Mouse (Mus musculus) gastrocnemius, postnatal 4 days (tissue): ENCODE measurements around the gene Msl1. TPM values are rescaled to one million over a fixed set of nuclear protein-coding genes. Genes with fewer than 3 reads are reported as not detected.
"Not testable (repeated sequence)": the region's sequence is repeated elsewhere in the genome, so short reads cannot be mapped to it uniquely, and the experiment has no call there.

Experiments used
- DNase-seq, 2 experiments: peaks; one replicate each; pipeline ENCODE4 v3.0.0; 2021 to 2022; ENCODE audit warnings: low spot score in 2 of 2, mixed read lengths in 2 of 2
- total RNA-seq, 2 experiments: library from RNA; stranded (reverse); gene quantifications; 2 replicates each; pipeline ENCODE4 v1.2.3; 2021

The Msl1 gene
- total RNA-seq, 2 experiments from 2014 or later, result 79.3 to 83.9 TPM

DNA sequence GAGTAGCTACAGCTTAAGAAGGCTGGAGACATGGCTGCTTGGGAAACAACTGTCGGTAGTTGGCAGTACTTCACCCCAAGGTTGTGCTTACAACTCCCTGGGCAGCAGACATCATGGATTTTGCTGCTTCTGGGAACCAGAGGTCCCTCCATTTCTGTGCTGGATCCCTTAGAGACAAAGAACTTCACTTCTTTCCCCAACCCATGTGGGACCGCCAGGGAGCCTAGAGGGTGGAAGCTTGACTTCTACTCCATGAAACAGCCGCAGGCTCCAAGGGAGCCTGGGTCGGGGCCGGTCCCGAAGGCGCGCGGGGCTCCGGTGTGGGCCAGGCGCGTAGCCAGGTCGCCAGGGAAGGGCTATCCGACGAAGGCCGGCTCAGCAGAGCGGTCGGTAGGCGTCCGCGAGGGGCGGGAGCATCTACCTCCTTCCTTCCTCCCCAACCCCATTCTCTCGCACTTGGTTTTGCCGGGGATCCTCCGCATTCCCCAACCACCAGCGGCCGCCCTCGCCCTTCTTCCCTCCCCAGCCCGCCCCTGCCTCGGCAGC is 774 bp upstream of the Msl1 start:
- DNase-seq, result peak; percentile 61 to 82

- peak; percentile 41 to 66 for DNase-seq
Measured at GRCm38 (mm10) chr11:98795714-98796514, 598 bp downstream of the Msl1 start.

- peak; percentile 45 to 76 for DNase-seq
Measured at GRCm38 (mm10) chr11:98796515-98797216, 1.4 kb downstream of the Msl1 start.

- peak in 1 of 2 experiments; percentile 15 for DNase-seq
Measured at GRCm38 (mm10) chr11:98797306-98797705, 2.0 kb downstream of the Msl1 start.

GRCm38 (mm10) chr11:98797909-98798308 is 2.6 kb downstream of the Msl1 start:
- no peak for DNase-seq

GRCm38 (mm10) chr11:98804605-98805004 is 9.3 kb downstream of the Msl1 start, which contains the start of gene Casc3:
TSS of gene Casc3 (plus strand) at chr11:98804905.
- no peak for DNase-seq

DNA sequence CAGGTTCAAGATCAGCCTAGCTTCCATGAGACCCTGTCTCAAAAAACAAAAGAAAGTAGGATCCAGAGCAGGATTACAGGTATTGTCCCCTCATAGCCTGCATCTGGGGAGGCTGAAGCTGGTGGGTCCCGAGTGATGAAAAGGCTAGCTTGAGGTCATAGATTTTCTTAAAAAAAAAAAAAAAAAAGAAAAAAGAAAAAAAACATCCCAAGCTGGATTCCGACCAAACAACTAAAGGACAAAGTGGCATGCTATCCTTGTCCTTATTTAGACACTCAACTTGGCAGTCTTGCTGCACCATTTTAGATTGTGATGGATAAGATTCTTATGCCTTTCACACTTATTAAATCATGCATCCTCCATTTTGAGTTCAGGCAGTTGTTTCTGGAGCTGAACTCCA is 13.1 kb downstream of the Msl1 start:
- DNase-seq, result no peak

GRCm38 (mm10) chr11:98809457-98810290 is 14.4 kb downstream of the Msl1 start:
- peak; percentile 96 to 98 for DNase-seq

DNA sequence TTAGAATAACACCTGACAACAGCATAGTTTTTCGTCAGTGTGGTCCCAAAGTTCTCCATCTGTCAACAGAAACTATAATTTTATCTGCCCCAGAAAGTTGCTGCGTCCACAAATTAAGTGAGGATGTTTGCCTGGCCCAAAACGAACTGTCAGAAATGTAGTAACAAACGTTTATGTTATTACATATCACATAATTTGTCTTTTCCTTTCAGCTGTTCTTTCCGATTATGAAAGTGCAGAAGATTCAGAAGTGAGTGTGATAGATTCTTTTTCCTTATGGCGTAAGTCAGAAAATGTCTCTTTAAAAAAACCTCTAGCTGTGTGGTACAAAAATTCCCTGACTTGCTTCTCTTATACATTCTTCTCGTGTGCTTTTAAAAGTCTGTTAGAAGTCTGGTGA is 15.4 kb downstream of the Msl1 start:
- no peak for DNase-seq

DNA sequence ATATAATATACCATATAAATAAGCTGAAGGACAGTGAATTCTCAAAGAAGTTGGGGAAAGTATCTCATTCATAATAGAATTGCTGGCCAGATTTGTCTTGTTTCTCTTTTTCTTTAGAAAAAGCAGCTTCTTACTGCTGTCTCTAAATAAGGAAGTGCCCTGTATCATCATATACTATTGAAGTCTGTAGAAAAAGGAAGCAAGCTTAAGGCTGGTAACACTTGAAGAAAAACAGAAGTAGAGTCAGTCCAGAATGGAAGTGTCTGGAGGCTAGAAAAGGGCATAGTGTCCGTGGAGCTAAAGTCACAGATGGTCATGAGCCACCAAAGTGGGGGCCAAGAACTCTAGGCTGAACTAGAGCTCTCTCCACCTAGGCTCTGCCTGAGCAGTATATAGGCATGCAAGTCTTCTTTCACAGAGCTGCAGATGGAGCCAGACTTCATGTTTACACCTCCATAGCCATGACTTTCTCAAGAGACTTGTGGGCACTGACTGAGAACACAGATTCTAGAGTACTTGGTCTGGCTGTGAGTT is 21.5 kb downstream of the Msl1 start:
- DNase-seq, result no peak

- DNase-seq, result no peak
Measured at GRCm38 (mm10) chr11:98820968-98821367, 25.7 kb downstream of the Msl1 start.

GRCm38 (mm10) chr11:98826071-98826470 is 30.8 kb downstream of the Msl1 start:
- DNase-seq, result not testable (repeated sequence)

DNA sequence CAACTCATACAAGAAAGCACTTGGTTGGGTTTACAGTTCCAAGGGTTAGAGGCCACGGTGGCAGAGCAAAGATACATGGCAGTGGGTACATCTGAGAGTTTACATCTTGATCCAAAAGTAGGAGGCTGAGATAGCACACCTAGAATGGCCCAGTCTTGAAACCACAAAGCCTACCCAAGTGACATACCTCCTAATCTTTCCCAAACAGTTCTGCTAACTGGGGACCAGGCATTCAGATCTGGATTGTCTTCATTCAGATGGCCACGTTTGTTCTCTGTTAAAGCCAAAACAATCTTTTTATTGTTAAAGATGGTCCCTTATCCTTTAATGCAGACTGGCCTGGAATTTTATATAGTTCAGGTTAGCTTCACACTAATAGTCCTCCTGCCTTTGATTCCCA is 32.6 kb downstream of the Msl1 start:
- DNase-seq, result no peak

DNA sequence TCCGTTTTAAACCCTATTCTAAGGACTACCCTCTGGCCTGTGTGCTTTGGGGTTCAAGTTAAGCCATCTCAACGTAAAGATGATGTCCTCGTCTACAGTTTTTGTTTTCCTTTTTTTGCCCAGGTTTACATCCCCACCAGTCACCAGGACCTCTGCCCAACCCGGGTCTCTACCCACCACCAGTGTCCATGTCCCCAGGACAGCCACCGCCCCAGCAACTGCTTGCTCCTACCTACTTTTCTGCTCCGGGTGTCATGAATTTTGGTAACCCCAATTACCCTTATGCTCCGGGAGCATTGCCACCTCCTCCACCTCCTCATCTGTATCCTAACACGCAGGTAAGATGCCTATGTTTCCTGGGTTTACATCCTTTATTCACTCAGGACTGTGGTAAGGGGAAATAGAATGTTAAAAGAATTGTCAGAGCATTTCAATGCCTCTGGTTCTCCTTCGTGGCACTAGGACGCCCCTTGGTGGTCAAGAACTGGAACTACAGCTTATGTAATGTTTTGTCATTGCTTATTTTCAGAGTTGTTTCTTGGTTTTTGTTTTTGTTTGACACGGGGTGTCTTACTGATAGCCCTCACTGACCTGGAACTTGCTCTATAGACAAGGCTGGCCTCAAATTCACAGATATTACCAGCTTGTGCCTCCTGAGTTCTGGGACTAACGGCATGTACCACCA is 33.9 kb downstream of the Msl1 start:
- DNase-seq, result no peak

- DNase-seq, result no peak
Measured at GRCm38 (mm10) chr11:98829875-98830274, 34.6 kb downstream of the Msl1 start.

GRCm38 (mm10) chr11:98835296-98835695 is 40.0 kb downstream of the Msl1 start:
- DNase-seq, result no peak

DNA sequence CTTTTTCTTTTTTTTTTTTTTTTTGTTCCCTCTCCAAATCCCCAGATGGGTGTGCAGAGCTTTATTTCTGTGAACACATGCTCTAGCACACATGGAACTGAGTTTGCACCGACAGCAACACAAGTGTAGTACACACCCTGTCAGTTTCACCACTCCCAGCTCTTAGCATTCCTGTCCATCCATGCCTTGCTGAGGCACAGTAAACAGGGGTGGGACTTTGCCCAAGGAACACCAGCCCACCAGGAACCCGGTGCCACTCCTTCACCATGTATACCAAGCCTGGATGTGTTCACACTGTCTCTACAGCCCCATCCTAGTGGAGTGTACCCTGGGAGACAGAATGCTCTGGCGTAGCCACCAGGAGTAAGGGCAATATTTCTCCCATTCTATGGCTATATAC is 40.4 kb downstream of the Msl1 start:
- no peak for DNase-seq

GRCm38 (mm10) chr11:98836128-98836527 is 40.8 kb downstream of the Msl1 start:
- DNase-seq, result no peak

- DNase-seq, result peak; percentile 78 to 80
Measured at GRCm38 (mm10) chr11:98836651-98837141, 41.4 kb downstream of the Msl1 start, which contains the start of gene Rapgefl1. TSS of gene Rapgefl1 (plus strand) at chr11:98836785.

DNA sequence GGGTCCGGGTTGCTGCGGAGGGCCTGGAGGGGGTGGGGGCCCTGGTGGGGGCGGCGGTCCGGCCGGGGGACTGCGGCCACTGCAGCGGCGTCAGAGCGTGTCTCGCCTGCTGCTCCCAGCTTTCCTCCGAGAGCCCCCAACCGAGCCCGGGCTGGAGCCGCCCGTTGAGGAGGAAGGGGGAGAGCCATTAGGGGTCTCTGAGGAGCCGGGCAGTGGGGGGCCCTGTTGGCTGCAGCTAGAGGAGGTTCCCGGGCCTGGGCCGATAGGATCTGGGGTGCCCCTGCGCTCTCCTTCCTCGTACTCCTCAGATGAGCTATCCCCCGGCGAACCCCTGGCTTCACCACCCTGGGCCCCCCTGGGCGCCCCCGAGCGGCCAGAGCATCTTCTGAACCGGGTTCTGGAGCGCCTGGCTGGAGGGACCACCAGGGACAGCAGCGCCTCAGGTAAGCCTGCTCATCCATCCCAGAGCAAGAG is 42.0 kb downstream of the Msl1 start:
- DNase-seq, result no peak
